Mouse (Mus musculus) cortical plate, adult 2 months (tissue): ENCODE results near the gene H1fx. TPM values are rescaled to one million over a fixed set of nuclear protein-coding genes. Genes with fewer than 3 reads are reported as not detected.
"Not testable (repeated sequence)": the region's sequence is repeated elsewhere in the genome, so short reads cannot be mapped to it uniquely, and the experiment has no call there.

Source experiments
- H3K27ac ChIP-seq: fragments of 200-500 bp; 2 replicates; pipeline ENCODE4 v1.5.1; 2012; ENCODE audit warnings: low read length, control low read depth, inconsistent platforms; ENCODE audit not compliant: insufficient read depth
- H3K4me1 ChIP-seq: fragments of 200-500 bp; 2 replicates; pipeline ENCODE4 v1.6.1; 2011; ENCODE audit warnings: low read length; ENCODE audit not compliant: control insufficient read depth, insufficient read depth
- H3K4me3 ChIP-seq: fragments of 200-500 bp; 2 replicates; pipeline ENCODE4 v1.5.1; 2011; ENCODE audit warnings: mild to moderate bottlenecking, low read length, control low read depth; ENCODE audit not compliant: insufficient read depth
- CTCF ChIP-seq: fragments of 200-500 bp; IDR thresholded peaks from 2 replicates; pipeline ENCODE4 v1.5.1; 2011; ENCODE audit warnings: mild to moderate bottlenecking, control low read depth, low read length; ENCODE audit not compliant: insufficient read depth; ENCODE audit errors: extremely low read depth
- POLR2A ChIP-seq: fragments of 200-500 bp; IDR thresholded peaks from 2 replicates; pipeline ENCODE4 v1.6.1; 2011; ENCODE audit warnings: mild to moderate bottlenecking, low read length, control low read depth; ENCODE audit not compliant: insufficient read depth; ENCODE audit errors: extremely low read depth
- polyA plus RNA-seq: library from polyadenylated mRNA; depleted of rRNA; stranded (reverse); fragments of >200 nt; gene quantifications from 2 replicates; pipeline ENCODE4 v1.2.3, GENCODE M21; 2012; rRNA removed

Gene H1fx
- polyA plus RNA-seq, 1 experiment, result 53.1 TPM

DNA sequence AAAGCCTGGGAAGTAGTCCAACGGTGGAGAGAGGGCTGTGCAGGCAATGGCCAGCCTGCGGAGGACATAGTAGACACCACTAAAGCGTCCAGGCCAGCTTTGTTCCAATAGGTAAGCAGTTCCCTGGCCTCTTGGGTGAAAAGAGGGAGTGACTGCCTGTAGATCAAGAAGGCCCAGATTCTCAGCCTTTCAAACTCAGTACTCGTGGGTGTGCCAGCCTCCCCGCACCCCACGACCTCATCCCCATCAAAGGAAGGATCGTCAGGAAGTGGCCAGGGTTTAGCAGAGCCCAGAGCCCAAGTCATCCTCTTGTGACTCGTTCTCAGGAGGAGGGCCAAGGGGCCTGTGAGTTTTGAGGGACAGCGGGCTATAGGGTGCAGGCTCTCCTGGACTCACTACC, 1.1 kb upstream of the H1fx start:
- H3K4me1 ChIP-seq, result no peaks in the 10 kb centered on the region
- TF ChIP-seq CTCF, result no peak
- TF ChIP-seq POLR2A, result no peak
- H3K27ac ChIP-seq, result no peak overlapping the region

DNA sequence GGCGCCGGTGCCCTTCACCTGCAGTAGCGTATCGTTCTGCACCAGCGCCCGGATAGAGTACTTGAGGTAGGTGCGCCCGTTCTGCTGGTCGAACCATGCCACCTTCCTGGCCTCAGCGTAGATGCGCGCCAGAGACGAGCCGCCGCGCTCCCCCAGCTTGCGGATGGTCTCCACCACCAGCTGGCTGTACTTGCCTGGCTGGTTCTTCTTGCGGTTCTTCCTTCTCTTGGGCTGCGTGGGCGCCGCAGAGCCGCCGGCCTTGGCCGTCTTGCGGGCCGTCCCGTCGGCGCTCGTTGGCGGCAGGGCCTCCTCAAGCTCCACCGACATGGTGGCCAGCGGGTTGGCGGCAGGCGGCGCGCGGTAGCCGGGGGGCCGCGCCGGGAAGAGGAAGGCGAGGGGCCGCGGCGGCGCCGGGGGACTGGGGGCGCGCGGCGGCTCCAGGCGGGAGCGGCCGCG, 379 bp downstream of the H1fx start:
- peak overlapping the region; percentile 83 for H3K4me3 ChIP-seq
- H3K4me1 ChIP-seq, result no peaks in the 10 kb centered on the region
- TF ChIP-seq CTCF, result no peak
- TF ChIP-seq POLR2A, result no peak
- H3K27ac ChIP-seq, result peak overlapping the region; percentile 60

More for the DNA sequence above, 1.1 kb upstream of the H1fx start:
- H3K4me3 ChIP-seq, result peak overlapping the region; percentile 83; the same call in 1 of the 2 replicates

DNA sequence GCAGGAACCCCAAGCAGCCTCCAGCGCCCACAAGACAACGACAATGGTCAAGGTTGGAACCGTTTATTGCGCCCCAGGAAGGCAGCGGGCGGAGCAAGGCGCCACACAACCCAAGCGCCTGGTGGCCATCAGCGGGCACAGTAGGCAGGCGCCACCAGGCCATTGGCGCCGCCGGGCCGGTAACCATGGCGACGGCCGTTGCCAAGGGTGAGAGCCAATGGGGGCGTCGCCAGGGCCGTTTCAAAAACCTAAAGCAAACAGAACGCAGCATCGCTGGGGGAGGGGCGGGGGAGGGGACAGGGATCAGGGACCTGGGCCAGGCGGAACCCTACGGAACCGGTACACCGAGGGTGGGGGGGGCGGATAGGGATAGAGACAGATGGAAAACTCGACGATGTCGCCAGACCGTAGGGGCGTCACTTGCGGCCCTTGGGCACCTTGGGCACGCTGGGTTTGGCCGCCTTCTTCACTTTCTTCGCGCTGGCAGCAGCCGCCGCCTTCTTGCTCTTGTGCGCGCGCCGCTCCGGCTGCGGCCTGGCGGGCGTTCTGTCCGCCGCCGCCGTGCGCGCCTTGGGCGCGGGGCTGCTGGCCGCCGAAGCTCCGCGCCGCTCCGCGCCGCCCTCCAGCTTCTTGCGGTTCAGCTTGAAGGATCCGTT, 935 bp downstream of the H1fx start:
- peak overlapping the region; percentile 60 for H3K27ac ChIP-seq
- H3K4me1 ChIP-seq, result no peaks in the 10 kb centered on the region
- H3K4me3 ChIP-seq, result peak overlapping the region; percentile 83
- TF ChIP-seq POLR2A, result no peak

DNA sequence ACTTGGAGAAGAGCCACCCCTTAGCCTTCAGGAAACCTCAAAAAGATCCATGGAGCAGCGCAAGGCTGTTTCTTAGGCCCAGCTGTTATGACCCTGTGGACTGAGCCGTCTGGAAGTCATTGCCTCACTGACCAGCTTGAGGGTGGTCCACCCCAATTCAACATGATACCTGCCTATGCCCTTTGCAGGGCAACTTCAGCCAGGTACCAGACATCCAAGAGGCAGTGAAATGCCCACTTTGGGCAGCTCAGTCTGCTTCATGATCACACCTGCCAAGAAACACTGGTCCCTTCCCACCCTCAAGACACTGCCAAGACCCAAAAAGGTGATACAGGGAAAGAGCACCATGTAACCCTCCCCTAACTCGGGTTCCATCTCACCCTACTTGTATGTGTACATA, 1.7 kb downstream of the H1fx start:
- Histone ChIP-seq H3K4me3 (peak overlapping the region; percentile 83; the same call in 1 of the 2 replicates), H3K4me1 (no peaks in the 10 kb centered on the region), H3K27ac (no peak overlapping the region)
- no peak for TF ChIP-seq POLR2A
- no peak for TF ChIP-seq CTCF

DNA sequence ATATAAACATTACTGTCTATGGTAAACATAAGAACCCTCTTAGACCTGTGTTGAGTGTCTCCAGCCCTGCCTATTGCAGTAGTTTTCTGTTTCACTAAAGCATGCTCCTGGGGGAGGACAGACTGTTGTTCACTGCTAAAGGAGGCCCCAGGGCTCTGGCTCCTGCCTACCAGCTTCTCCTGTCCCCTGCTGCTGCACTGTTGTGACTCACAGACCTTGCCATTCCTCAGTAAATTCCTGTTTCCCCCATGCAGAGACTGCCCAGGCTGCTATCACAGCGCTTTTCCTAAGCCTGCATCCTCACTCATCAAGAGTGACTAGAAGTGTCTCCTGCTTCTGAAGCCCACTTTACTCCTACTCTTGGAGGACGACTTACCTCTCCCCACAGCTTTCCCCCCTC, 11.4 kb downstream of the H1fx start:
- no peak for TF ChIP-seq CTCF
- no peak for TF ChIP-seq POLR2A
- no peak overlapping the region for H3K27ac ChIP-seq
- H3K4me1 ChIP-seq, result no peaks in the 10 kb centered on the region
- no peak overlapping the region for H3K4me3 ChIP-seq

DNA sequence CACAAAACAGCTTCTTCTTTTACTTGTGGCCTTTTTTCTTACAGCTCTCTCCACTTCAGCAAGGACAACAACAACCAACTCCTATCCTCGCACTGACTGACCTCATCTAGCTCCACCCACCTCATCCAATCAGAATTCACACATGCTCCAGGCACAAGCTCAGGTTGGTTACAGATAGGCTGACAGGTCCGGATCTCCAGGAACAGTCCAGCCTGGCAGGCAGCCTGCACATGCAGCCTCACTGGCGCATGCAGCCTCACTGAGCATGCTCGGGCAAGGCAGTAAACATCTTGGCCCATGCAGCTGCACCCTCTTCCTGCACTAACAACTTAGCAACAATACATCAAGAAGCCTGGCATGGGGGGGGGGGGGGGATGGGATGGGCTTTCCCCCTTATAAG, 19.0 kb downstream of the H1fx start:
- not testable (repeated sequence) for H3K4me1 ChIP-seq, H3K4me3 ChIP-seq, H3K27ac ChIP-seq

DNA sequence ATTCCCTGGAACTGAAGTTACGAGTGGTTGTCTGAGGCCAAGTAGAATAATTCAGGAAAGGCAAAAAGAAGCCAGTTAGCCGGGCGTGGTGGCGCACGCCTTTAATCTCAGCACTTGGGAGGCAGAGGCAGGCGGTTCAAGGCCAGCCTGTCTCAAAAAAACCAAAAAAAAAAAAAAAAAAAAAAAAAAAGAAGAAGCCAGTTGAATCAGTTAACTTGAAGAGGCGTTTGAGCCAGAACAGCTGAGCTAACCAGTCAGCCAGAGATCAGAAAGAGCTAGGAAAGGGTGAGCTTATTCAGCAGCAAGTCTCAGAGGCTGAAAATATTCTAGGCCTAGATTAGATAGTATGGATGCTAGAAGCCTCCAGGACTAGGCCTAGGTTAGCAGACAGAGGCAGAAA, 39.3 kb downstream of the H1fx start:
- TF ChIP-seq CTCF (no peak), POLR2A (no peak)
- Histone ChIP-seq H3K4me1 (no peaks in the 10 kb centered on the region), H3K4me3 (no peak overlapping the region), H3K27ac (no peak overlapping the region)

DNA sequence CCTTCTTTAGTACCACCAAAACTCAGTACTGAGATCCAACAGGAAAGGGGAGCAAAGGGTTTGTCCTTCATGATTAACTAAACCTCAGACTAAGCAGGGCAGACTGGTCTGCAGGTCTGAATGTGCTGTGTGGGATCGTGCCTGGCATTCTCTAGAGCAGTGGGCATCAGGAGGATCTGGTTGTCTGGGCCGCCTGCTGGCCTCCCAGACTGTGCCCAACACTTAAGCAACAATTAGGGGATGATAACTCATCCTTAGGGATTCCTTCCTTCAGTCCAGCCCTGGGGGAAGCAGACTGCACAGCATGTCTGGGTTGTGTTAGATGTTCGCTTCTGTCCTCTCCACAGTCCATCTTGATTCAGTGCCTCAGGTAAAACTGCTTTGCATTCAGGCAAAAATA, 42.5 kb downstream of the H1fx start:
- no peak for TF ChIP-seq CTCF
- no peak for TF ChIP-seq POLR2A
- H3K27ac ChIP-seq, result no peak overlapping the region

DNA sequence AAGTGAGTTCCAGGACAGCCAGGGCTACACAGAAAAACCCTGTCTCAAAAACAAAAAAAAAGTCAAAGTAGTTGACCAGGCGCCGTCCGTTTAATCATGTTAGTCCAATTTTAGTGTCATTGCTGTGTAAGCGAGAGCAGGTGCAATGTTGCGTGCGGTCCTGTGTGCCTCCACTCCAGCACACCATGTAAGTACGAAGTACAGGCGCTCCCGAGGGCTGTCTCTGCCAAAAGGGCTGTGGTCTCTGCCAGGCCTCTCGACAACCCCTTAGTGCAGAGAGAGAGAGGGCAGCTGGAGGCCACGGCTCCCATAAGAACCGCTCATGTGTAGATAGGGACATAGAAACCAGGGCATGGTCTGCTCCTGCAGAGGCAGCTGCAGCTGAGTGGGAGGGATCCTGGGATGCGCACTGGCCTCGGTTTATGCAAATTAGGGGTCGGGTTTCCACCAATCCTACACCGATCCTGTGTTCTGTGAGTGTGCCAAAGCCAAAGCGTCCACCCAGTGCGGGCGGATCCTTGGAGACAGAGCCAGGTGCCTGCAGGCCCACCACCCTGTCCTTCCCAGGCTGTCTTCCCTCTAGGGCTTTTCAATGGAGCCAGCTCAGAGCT, 44.2 kb downstream of the H1fx start:
- TF ChIP-seq POLR2A, result no peak
- TF ChIP-seq CTCF, result no peak
- Histone ChIP-seq H3K27ac (no peak overlapping the region), H3K4me1 (no peaks in the 10 kb centered on the region), H3K4me3 (no peak overlapping the region)

More for the DNA sequence above, 42.5 kb downstream of the H1fx start:
- H3K4me3 ChIP-seq, result no peak overlapping the region
- H3K4me1 ChIP-seq, result no peaks in the 10 kb centered on the region

DNA sequence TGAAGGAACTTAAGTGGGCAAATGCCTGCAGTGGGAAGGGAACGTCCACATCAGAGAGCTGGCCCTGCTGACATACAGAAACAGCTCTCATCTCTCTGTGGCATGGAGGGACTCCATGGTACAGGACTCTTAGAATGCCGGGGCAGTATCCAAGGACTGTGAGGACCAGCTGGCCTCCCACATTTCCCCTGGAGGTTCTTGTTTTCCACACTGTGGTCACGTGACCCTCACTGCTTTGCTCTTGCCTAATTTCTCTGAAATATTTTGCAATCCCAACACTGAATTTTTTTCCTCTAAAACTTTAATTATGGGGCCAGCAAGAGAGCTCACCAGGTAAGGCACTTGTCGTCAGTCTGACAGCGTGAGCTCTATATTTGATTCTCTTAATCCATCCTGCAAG, 46.4 kb downstream of the H1fx start:
- H3K4me1 ChIP-seq, result no peaks in the 10 kb centered on the region
- TF ChIP-seq POLR2A (no peak), CTCF (no peak)
- no peak overlapping the region for H3K4me3 ChIP-seq
- no peak overlapping the region for H3K27ac ChIP-seq

Other genes with a start within 250 kb of the H1fx start
- gene Gp9, start 203.6 kb downstream of the H1fx start, polyA plus RNA-seq, result 1.6 and 1.7 TPM in 2 replicates
- gene Rab43, start 169.5 kb downstream of the H1fx start, polyA plus RNA-seq, result 13.9 and 14.4 TPM in 2 replicates
- 4.3 and 5.6 TPM in 2 replicates for gene Gm45140, start 145.8 kb downstream of the H1fx start, polyA plus RNA-seq
- 25.1 and 30.5 TPM in 2 replicates for gene Isy1, start 142.8 kb downstream of the H1fx start, polyA plus RNA-seq
- 303 and 320 TPM in 2 replicates for gene Cnbp, start 130.5 kb downstream of the H1fx start, polyA plus RNA-seq
- 163 and 165 TPM in 2 replicates for gene Copg1, start 93.8 kb downstream of the H1fx start, polyA plus RNA-seq
- 39.8 and 44.0 TPM in 2 replicates for gene Hmces, start 67.7 kb downstream of the H1fx start, polyA plus RNA-seq
- gene Rab7, start 63.6 kb upstream of the H1fx start, polyA plus RNA-seq, result 429 and 432 TPM in 2 replicates
- gene Rpn1, start 102.8 kb upstream of the H1fx start, polyA plus RNA-seq, result 144 and 150 TPM in 2 replicates
- 5.8 and 6.1 TPM in 2 replicates for gene Gata2, start 212.3 kb upstream of the H1fx start, polyA plus RNA-seq
- not detected in 2 replicates for gene Dnajb8, start 240.6 kb upstream of the H1fx start, polyA plus RNA-seq